24 mouse cellular contexts compared by ENCODE assay signal in the genomic region with DNA sequence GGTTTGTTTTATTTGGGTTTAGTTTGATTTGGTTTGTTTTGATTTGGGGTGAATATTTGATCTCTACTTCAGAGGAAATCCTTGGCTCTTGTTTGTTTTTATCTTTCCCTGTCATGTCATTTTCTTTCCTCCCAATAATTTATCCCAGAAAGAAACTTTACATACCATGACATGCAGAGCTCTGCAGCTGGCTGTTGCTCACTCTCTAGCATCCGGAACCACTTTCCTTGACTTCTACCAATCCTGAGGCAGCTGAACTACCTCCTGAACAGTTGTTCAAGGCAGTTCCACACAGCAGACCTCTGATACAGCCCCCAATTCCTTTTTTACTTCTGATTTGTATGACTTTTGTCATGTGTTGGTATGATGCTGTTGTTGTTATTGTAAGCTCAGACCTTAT.
"Had no signal": no experiment of that assay in that cellular context is flagged by ENCODE, and none has a peak within 500 bp of the region (broad histone marks: within the 10 kb centered on the region; RNA-seq: fewer than 3 reads in every experiment).

No protein-coding gene starts in this region.

- H3K4me1 ChIP-seq: heart, embryonic 13.5 days had no signal

- H3K4me2 ChIP-seq: heart, embryonic 11.5 days; heart, embryonic 13.5 days; heart, embryonic 15.5 days; hindbrain, embryonic 13.5 days; hindbrain, embryonic 15.5 days; kidney, embryonic 15.5 days; limb, embryonic 13.5 days; limb, embryonic 15.5 days had no signal

- H3K27ac ChIP-seq: heart, adult 2 months; heart, embryonic 13.5 days; heart, embryonic 15.5 days; hindbrain, embryonic 13.5 days; hindbrain, embryonic 15.5 days; hindbrain, postnatal 0 days; kidney, embryonic 15.5 days; limb, embryonic 13.5 days; limb, embryonic 15.5 days had no signal

- H3K4me3 ChIP-seq: heart, adult 2 months; heart, embryonic 13.5 days; heart, embryonic 15.5 days; hindbrain, embryonic 13.5 days; hindbrain, embryonic 15.5 days; kidney, embryonic 15.5 days; limb, embryonic 13.5 days; limb, embryonic 15.5 days had no signal

- H3K36me3 ChIP-seq: heart, embryonic 13.5 days; heart, embryonic 15.5 days; hindbrain, embryonic 13.5 days; hindbrain, embryonic 15.5 days; kidney, embryonic 15.5 days; limb, embryonic 13.5 days; limb, embryonic 15.5 days had no signal

- H3K9ac ChIP-seq: heart, embryonic 13.5 days; heart, embryonic 15.5 days; hindbrain, embryonic 13.5 days; hindbrain, embryonic 15.5 days; kidney, embryonic 15.5 days; limb, embryonic 13.5 days; limb, embryonic 15.5 days had no signal

- ATAC-seq: hindbrain, postnatal 0 days; intestine, embryonic 16.5 days had no signal

- H3K27me3 ChIP-seq: heart, embryonic 13.5 days; heart, embryonic 15.5 days; hindbrain, embryonic 13.5 days; hindbrain, embryonic 15.5 days; kidney, embryonic 15.5 days; limb, embryonic 13.5 days; limb, embryonic 15.5 days had no signal

- DNase-seq: gastrocnemius, postnatal 14 days; gastrocnemius, postnatal 36 days; heart, adult 11 months; heart, adult 2 months; heart, postnatal 14 days; heart, postnatal 36 days; kidney, adult 11 months; kidney, adult 2 months; kidney, adult 9 months; kidney, postnatal 10 days; kidney, postnatal 36 days; layer of hippocampus, adult 9-11 months; layer of hippocampus, postnatal 36 days; left cerebral cortex, postnatal 4 days had no signal

- H3K9me3 ChIP-seq: heart, embryonic 13.5 days; heart, embryonic 15.5 days; hindbrain, embryonic 13.5 days; hindbrain, embryonic 15.5 days; kidney, embryonic 15.5 days; limb, embryonic 13.5 days; limb, embryonic 15.5 days had no signal
